8 mouse cellular contexts compared by ENCODE assay signal in the genomic region with DNA sequence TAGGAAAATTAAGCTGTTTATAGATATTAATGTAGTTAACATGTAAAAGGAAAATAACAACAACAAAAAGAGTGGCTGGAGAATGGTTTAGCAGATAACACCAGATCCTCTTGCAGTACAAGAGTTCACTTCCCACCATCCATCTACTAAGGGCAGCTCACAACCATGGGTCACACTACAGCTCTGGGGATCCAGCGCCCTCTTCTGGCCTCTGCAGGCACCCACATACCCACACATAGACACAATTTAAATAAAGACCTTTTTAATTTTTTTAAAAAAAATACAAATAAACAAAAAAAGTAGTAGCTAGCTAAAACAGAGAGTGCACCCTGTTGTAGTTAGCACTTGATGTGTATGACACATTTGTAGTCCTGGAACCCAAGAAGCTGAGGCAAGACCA. TPM values are rescaled to one million over a fixed set of nuclear protein-coding genes. Genes with fewer than 3 reads are reported as not detected.
A peak's percentile ranks its signal among the peaks of the same experiment; 100 is the strongest.
DNase-seq lines count a peak whose midpoint lies in the region; ATAC-seq and TF ChIP-seq lines count a peak whose summit lies in the region.
"Had no signal": no experiment of that assay in that cellular context is flagged by ENCODE, and none has a peak within 500 bp of the region (broad histone marks: within the 10 kb centered on the region; RNA-seq: fewer than 3 reads in every experiment).

No protein-coding gene starts in this region.

- peak; percentile 12 for DNase-seq in kidney, adult 11 months
- DNase-seq in MEL (ENCODE audit: low read depth, low spot score) = peak; percentile 87
- peak; percentile 48 to 52 for DNase-seq in thymus, postnatal 36 days

- peaks cover 65% of the 10 kb centered on the region for H3K79me2 ChIP-seq in MEL (ENCODE audit: control insufficient read depth, insufficient read depth, low read length, poor library complexity)

- 0 out of 2 replicates have a peak, but pooled peaks cover 4% of the 10 kb centered on the region for H3K4me1 ChIP-seq in kidney, embryonic 14.5 days (ENCODE audit: control insufficient read depth, insufficient read depth, low read length)
- peaks cover 5 to 10% of the 10 kb centered on the region in 2 experiments for H3K4me1 ChIP-seq in MEL (ENCODE audit: control insufficient read depth in 1 of 2, insufficient read depth in 2 of 2, low read length in 2 of 2)
- H3K4me1 ChIP-seq in bone marrow macrophage, adult 2 months (ENCODE audit: control insufficient read depth, insufficient read depth, low read length) = peaks cover 21% of the 10 kb centered on the region
- H3K4me1 ChIP-seq in kidney, embryonic 15.5 days = peaks cover 28% of the 10 kb centered on the region
- peaks cover 41% of the 10 kb centered on the region for H3K4me1 ChIP-seq in midbrain, embryonic 13.5 days (replicated peaks)

- TF ChIP-seq RAD21 in MEL (IDR thresholded peaks at IDR 0.05; ENCODE audit: low read depth, low read length) = peak; percentile 68

- no peak overlapping the region for H3K4me3 ChIP-seq in kidney, embryonic 14.5 days (ENCODE audit: low read length)
- no peak overlapping the region for H3K4me3 ChIP-seq in MEL (ENCODE audit: control insufficient read depth in 1 of 2, insufficient read depth in 1 of 2, low read depth in 2 of 2, low read length in 2 of 2)
- no peak overlapping the region for H3K4me3 ChIP-seq in bone marrow macrophage, adult 2 months (ENCODE audit: insufficient read depth, low read length)
- no peak overlapping the region; the same call in 1 of the 2 replicates for H3K4me3 ChIP-seq in kidney, embryonic 15.5 days (replicated peaks)
- H3K4me3 ChIP-seq in midbrain, embryonic 13.5 days (replicated peaks) = 0 out of 2 replicates have a peak overlapping the region, but pooled peaks have one; percentile 2

- H3K27me3 ChIP-seq in kidney, embryonic 14.5 days (ENCODE audit: control insufficient read depth, insufficient read depth, low read length) = no peaks in the 10 kb centered on the region
- H3K27me3 ChIP-seq in MEL (ENCODE audit: control insufficient read depth in 1 of 2, insufficient read depth in 2 of 2, low read length in 2 of 2) = no peaks in the 10 kb centered on the region
- no peaks in the 10 kb centered on the region for H3K27me3 ChIP-seq in kidney, embryonic 15.5 days
- no peaks in the 10 kb centered on the region for H3K27me3 ChIP-seq in midbrain, embryonic 13.5 days

- no peak for TF ChIP-seq EP300 in MEL (IDR thresholded peaks at IDR 0.05; ENCODE audit: low read depth in 1 of 2, low read length in 2 of 2)

- no peak for TF ChIP-seq POLR2A in MEL (IDR thresholded peaks at IDR 0.05; ENCODE audit: control insufficient read depth in 1 of 2, insufficient read depth in 1 of 2, low read depth in 1 of 2, low read length in 2 of 2, poor library complexity in 1 of 2)
- TF ChIP-seq POLR2A in bone marrow macrophage, adult 2 months (IDR thresholded peaks at IDR 0.05; ENCODE audit: borderline replicate concordance, low read depth, low read length) = no peak

- TF ChIP-seq CTCF in MEL (IDR thresholded peaks at IDR 0.05 in 2 of 3, conservative IDR thresholded peaks at IDR 0.05 in 1 of 3; ENCODE audit: control insufficient read depth in 1 of 3, insufficient read depth in 1 of 3, low read depth in 2 of 3, low read length in 3 of 3, poor library complexity in 1 of 3, severe bottlenecking in 1 of 3) = peak; percentile 61 to 84 (median 66)
- peak; percentile 74 for TF ChIP-seq CTCF in bone marrow macrophage, adult 2 months (IDR thresholded peaks at IDR 0.05; ENCODE audit: low read depth, low read length)

- no peaks in the 10 kb centered on the region for H3K9me3 ChIP-seq in kidney, embryonic 14.5 days (ENCODE audit: control insufficient read depth, low read length)
- H3K9me3 ChIP-seq in MEL (replicated peaks; ENCODE audit: insufficient read depth, low read length) = no peaks in the 10 kb centered on the region
- H3K9me3 ChIP-seq in kidney, embryonic 15.5 days (replicated peaks) = no peaks in the 10 kb centered on the region
- H3K9me3 ChIP-seq in midbrain, embryonic 13.5 days = no peaks in the 10 kb centered on the region

- H3K9ac ChIP-seq in kidney, embryonic 14.5 days (ENCODE audit: low read depth, low read length) = no peak overlapping the region
- no peak overlapping the region for H3K9ac ChIP-seq in MEL (ENCODE audit: control insufficient read depth, low read depth, low read length, poor library complexity, severe bottlenecking)
- H3K9ac ChIP-seq in kidney, embryonic 15.5 days = no peak overlapping the region
- H3K9ac ChIP-seq in midbrain, embryonic 13.5 days (replicated peaks) = no peak overlapping the region

- no peak overlapping the region for H3K4me2 ChIP-seq in kidney, embryonic 14.5 days (replicated peaks; ENCODE audit: low read depth, low read length)
- H3K4me2 ChIP-seq in kidney, embryonic 15.5 days = peak overlapping the region; percentile 27; the same call in 1 of the 2 replicates
- H3K4me2 ChIP-seq in midbrain, embryonic 13.5 days (replicated peaks) = peak overlapping the region; percentile 31; the same call in 1 of the 2 replicates

- H3K36me3 ChIP-seq in kidney, embryonic 14.5 days (ENCODE audit: control insufficient read depth, insufficient read depth, low read length) = no peaks in the 10 kb centered on the region
- peaks cover 4 to 47% of the 10 kb centered on the region in 2 experiments; a peak in 3 of 4 replicates for H3K36me3 ChIP-seq in MEL (ENCODE audit: control insufficient read depth in 1 of 2, insufficient read depth in 2 of 2, low read length in 2 of 2)
- H3K36me3 ChIP-seq in kidney, embryonic 15.5 days = peaks cover 6% of the 10 kb centered on the region; the same call in 1 of the 2 replicates
- no peaks in the 10 kb centered on the region for H3K36me3 ChIP-seq in midbrain, embryonic 13.5 days

- ATAC-seq in kidney, embryonic 14.5 days (ENCODE audit: low FRiP score, low TSS enrichment) = no peak
- ATAC-seq in kidney, embryonic 15.5 days (replicated peaks; ENCODE audit: low FRiP score) = no peak
- no peak for ATAC-seq in midbrain, embryonic 13.5 days

- 45% methylated on average over 1 of the region's 1 CpGs for WGBS in kidney, embryonic 14.5 days
- 47% methylated on average over 1 of the region's 1 CpGs for whole genome bisulfite sequencing in kidney, embryonic 15.5 days
- 37% methylated on average over 1 of the region's 1 CpGs for WGBS in midbrain, embryonic 13.5 days

- no peak overlapping the region for H3K27ac ChIP-seq in kidney, embryonic 14.5 days (ENCODE audit: low read depth, low read length)
- no peak overlapping the region for H3K27ac ChIP-seq in MEL (ENCODE audit: control insufficient read depth, low read depth, low read length)
- no peak overlapping the region for H3K27ac ChIP-seq in bone marrow macrophage, adult 2 months (ENCODE audit: insufficient read depth, low read depth, low read length)
- no peak overlapping the region for H3K27ac ChIP-seq in kidney, embryonic 15.5 days
- H3K27ac ChIP-seq in midbrain, embryonic 13.5 days = no peak overlapping the region

TF ChIP-seq in MEL, 35 proteins besides CTCF, POLR2A, EP300 and RAD21 (continues in another document):
- TF ChIP-seq RCOR1 (IDR thresholded peaks at IDR 0.05; ENCODE audit: low read depth, low read length) (no peak), NRF1 (IDR thresholded peaks at IDR 0.05; ENCODE audit: insufficient read depth, low read depth, low read length, poor library complexity, severe bottlenecking) (no peak), MAZ (IDR thresholded peaks at IDR 0.05; ENCODE audit: low read depth, low read length) (no peak), HCFC1 (IDR thresholded peaks at IDR 0.05; ENCODE audit: low read depth, low read length) (peak; percentile 60), MYB (IDR thresholded peaks at IDR 0.05; ENCODE audit: low read depth, low read length) (no peak), KAT2A (conservative IDR thresholded peaks at IDR 0.05; ENCODE audit: low read depth, low read length) (no peak), NELFE (IDR thresholded peaks at IDR 0.05; ENCODE audit: low read depth, low read length) (no peak), ZC3H11A (IDR thresholded peaks at IDR 0.05; ENCODE audit: low read depth, low read length) (peak; percentile 65), UBTF (IDR thresholded peaks at IDR 0.05; ENCODE audit: borderline replicate concordance, insufficient read depth, low read depth, low read length) (no peak), ZKSCAN1 (IDR thresholded peaks at IDR 0.05; ENCODE audit: low read depth, low read length) (no peak), ZMIZ1 (IDR thresholded peaks at IDR 0.05; ENCODE audit: low read depth, low read length) (no peak), CHD1 (IDR thresholded peaks at IDR 0.05; ENCODE audit: low read depth, low read length) (0 out of 2 replicates have a peak, but pooled peaks have one; percentile 72), MXI1 (IDR thresholded peaks at IDR 0.05; ENCODE audit: low read depth, low read length) (peak; percentile 63; the same call in 1 of the 2 replicates)

RNA-seq across cellular contexts. Expression of a gene that starts 4.0 kb away (rescaled TPM):
- polyA plus RNA-seq in kidney, embryonic 14.5 days (2014; fragmentation: Nextera tagmentation; extraction: Ambion mirVana) = 18.3 and 24.5 TPM in 2 replicates
- total RNA-seq in MEL (2012; rRNA removed) = 46.5 and 47.6 TPM in 2 replicates
- polyA plus RNA-seq in MEL (2012; ENCODE audit: insufficient read depth in 1 of 2, insufficient read length in 2 of 2, low read depth in 1 of 2, low replicate concordance in 2 of 2, missing spikeins in 1 of 2) = 10 to 100 TPM; 48.4 to 60.4 TPM
- polyA plus RNA-seq in bone marrow macrophage, adult 2 months (2012; ENCODE audit: insufficient read depth, insufficient read length, missing spikeins) = 53.4 and 55.1 TPM in 2 replicates
- 16.3 and 18.4 TPM in 2 replicates for polyA plus RNA-seq in kidney, embryonic 15.5 days (2015; fragmentation: Nextera tagmentation; extraction: Ambion mirVana)
- 16.1 and 23.1 TPM in 2 replicates for polyA plus RNA-seq in midbrain, embryonic 13.5 days (2015; fragmentation: Nextera tagmentation; extraction: Ambion mirVana)

RNA-seq across cellular contexts. Expression of a gene that starts 56.9 kb away (rescaled TPM):
- 47.3 and 58.1 TPM in 2 replicates for polyA plus RNA-seq in kidney, embryonic 14.5 days (2014; fragmentation: Nextera tagmentation; extraction: Ambion mirVana)
- total RNA-seq in MEL (2012; rRNA removed) = 38.0 and 44.3 TPM in 2 replicates
- 10 to 100 TPM in 1 of 2 experiments, not detected in 1; 54.0 TPM for polyA plus RNA-seq in MEL (2012; ENCODE audit: insufficient read depth in 1 of 2, insufficient read length in 2 of 2, low read depth in 1 of 2, low replicate concordance in 2 of 2, missing spikeins in 1 of 2)
- polyA plus RNA-seq in bone marrow macrophage, adult 2 months (2012; ENCODE audit: insufficient read depth, insufficient read length, missing spikeins) = 952 and 993 TPM in 2 replicates
- polyA plus RNA-seq in kidney, embryonic 15.5 days (2015; fragmentation: Nextera tagmentation; extraction: Ambion mirVana) = 58.9 and 67.1 TPM in 2 replicates
- 49.9 and 50.6 TPM in 2 replicates for polyA plus RNA-seq in midbrain, embryonic 13.5 days (2015; fragmentation: Nextera tagmentation; extraction: Ambion mirVana)

RNA-seq across cellular contexts. Expression of a gene that starts 57.2 kb away (rescaled TPM):
- polyA plus RNA-seq in kidney, embryonic 14.5 days (2014; fragmentation: Nextera tagmentation; extraction: Ambion mirVana) = 0.19 TPM in 1 of 2 replicates, not detected in the other
- 0.23 and 0.50 TPM in 2 replicates for total RNA-seq in MEL (2012; rRNA removed)
- polyA plus RNA-seq in MEL (2012; ENCODE audit: insufficient read depth in 1 of 2, insufficient read length in 2 of 2, low read depth in 1 of 2, low replicate concordance in 2 of 2, missing spikeins in 1 of 2) = not detected
- polyA plus RNA-seq in bone marrow macrophage, adult 2 months (2012; ENCODE audit: insufficient read depth, insufficient read length, missing spikeins) = 1.3 and 1.6 TPM in 2 replicates
- polyA plus RNA-seq in kidney, embryonic 15.5 days (2015; fragmentation: Nextera tagmentation; extraction: Ambion mirVana) = 0.26 TPM in 1 of 2 replicates, not detected in the other
- polyA plus RNA-seq in midbrain, embryonic 13.5 days (2015; fragmentation: Nextera tagmentation; extraction: Ambion mirVana) = 0.55 and 0.74 TPM in 2 replicates
- total RNA-seq: hematopoietic stem cell, adult 5-6 weeks had no signal

Comparison
In these comparisons a context has a peak if more than half of its experiments do, and no peak if none do; other contexts are left out.
1. DNase-seq: peak in every context shown above with its lines; median percentile 87 in MEL; 50 in thymus, postnatal 36 days; 12 in kidney, adult 11 months.
2. RNA of a gene that starts 56.9 kb away (polyA plus RNA-seq): 952 to 993 TPM in bone marrow macrophage, adult 2 months; 58.9 to 67.1 TPM in kidney, embryonic 15.5 days, 47.3 to 58.1 TPM in kidney, embryonic 14.5 days, 54.0 TPM in MEL and 49.9 to 50.6 TPM in midbrain, embryonic 13.5 days; every median in the first group is over 10 times any median in the second.